Mouse (Mus musculus): ENCODE results near the gene Npnt. TPM values are rescaled to one million over a fixed set of nuclear protein-coding genes. Genes with fewer than 3 reads are reported as not detected.

The Npnt gene
- polyA plus RNA-seq, 1 experiment from 2014 or later, result 22.0 TPM

- no peak for ATAC-seq (ENCODE audit: low FRiP score)
- no peak overlapping the region for H3K27ac ChIP-seq
- no peak overlapping the region for H3K4me2 ChIP-seq (replicated peaks)
- no peaks in the 10 kb centered on the region for H3K27me3 ChIP-seq
- H3K36me3 ChIP-seq, result no peaks in the 10 kb centered on the region
- WGBS, result 92% methylated on average over 5 of the region's 5 CpGs
- H3K4me3 ChIP-seq, result no peak overlapping the region
- H3K4me1 ChIP-seq, result no peaks in the 10 kb centered on the region
- H3K9ac ChIP-seq, result no peak overlapping the region
- no peaks in the 10 kb centered on the region for H3K9me3 ChIP-seq (replicated peaks)
Observed at GRCm38 (mm10) chr3:132902921-132903320, 47.2 kb downstream of the Npnt start.

- ATAC-seq (ENCODE audit: low FRiP score), result no peak
- H3K36me3 ChIP-seq, result no peaks in the 10 kb centered on the region
- H3K9me3 ChIP-seq (replicated peaks), result no peaks in the 10 kb centered on the region
- no peak overlapping the region for H3K9ac ChIP-seq
- H3K27me3 ChIP-seq, result no peaks in the 10 kb centered on the region
- WGBS, result 76% methylated on average over 6 of the region's 6 CpGs
- no peak overlapping the region for H3K4me3 ChIP-seq
- no peaks in the 10 kb centered on the region for H3K4me1 ChIP-seq
- H3K27ac ChIP-seq, result no peak overlapping the region
- no peak overlapping the region for H3K4me2 ChIP-seq (replicated peaks)
Observed at GRCm38 (mm10) chr3:132902206-132902605, 47.9 kb downstream of the Npnt start.

- ATAC-seq (ENCODE audit: low FRiP score), result no peak
- no peak overlapping the region for H3K4me2 ChIP-seq (replicated peaks)
- H3K27ac ChIP-seq, result no peak overlapping the region
- no peaks in the 10 kb centered on the region for H3K9me3 ChIP-seq (replicated peaks)
- no peak overlapping the region for H3K4me3 ChIP-seq
- no peak overlapping the region for H3K9ac ChIP-seq
- H3K36me3 ChIP-seq, result no peaks in the 10 kb centered on the region
- no peaks in the 10 kb centered on the region for H3K4me1 ChIP-seq
- 88% methylated on average over 4 of the region's 4 CpGs for WGBS
- no peaks in the 10 kb centered on the region for H3K27me3 ChIP-seq
Observed at GRCm38 (mm10) chr3:132897891-132898290, 52.2 kb downstream of the Npnt start.

- 84% methylated on average over 5 of the region's 5 CpGs for WGBS
- ATAC-seq (ENCODE audit: low FRiP score), result no peak
- Histone ChIP-seq H3K27me3 (no peaks in the 10 kb centered on the region), H3K4me1 (no peaks in the 10 kb centered on the region), H3K4me3 (no peak overlapping the region), H3K4me2 (replicated peaks) (no peak overlapping the region), H3K9ac (no peak overlapping the region), H3K36me3 (no peaks in the 10 kb centered on the region), H3K9me3 (replicated peaks) (no peaks in the 10 kb centered on the region), H3K27ac (no peak overlapping the region)
Observed at GRCm38 (mm10) chr3:132897390-132897789, 52.7 kb downstream of the Npnt start.

GRCm38 (mm10) chr3:132894086-132894485, 56.0 kb downstream of the Npnt start:
- H3K4me2 ChIP-seq (replicated peaks), result no peak overlapping the region
- no peaks in the 10 kb centered on the region for H3K36me3 ChIP-seq
- H3K27me3 ChIP-seq, result no peaks in the 10 kb centered on the region
- H3K4me3 ChIP-seq, result no peak overlapping the region
- no peak for ATAC-seq (ENCODE audit: low FRiP score)
- no peaks in the 10 kb centered on the region for H3K9me3 ChIP-seq (replicated peaks)
- no peak overlapping the region for H3K27ac ChIP-seq
- no peak overlapping the region for H3K9ac ChIP-seq
- no peaks in the 10 kb centered on the region for H3K4me1 ChIP-seq
- WGBS, result 88% methylated on average over 7 of the region's 7 CpGs

GRCm38 (mm10) chr3:132893676-132894075, 56.4 kb downstream of the Npnt start:
- 86% methylated on average over 3 of the region's 3 CpGs for WGBS
- H3K4me3 ChIP-seq, result no peak overlapping the region
- no peak overlapping the region for H3K27ac ChIP-seq
- H3K9me3 ChIP-seq (replicated peaks), result no peaks in the 10 kb centered on the region
- no peaks in the 10 kb centered on the region for H3K27me3 ChIP-seq
- no peaks in the 10 kb centered on the region for H3K4me1 ChIP-seq
- H3K4me2 ChIP-seq (replicated peaks), result no peak overlapping the region
- H3K9ac ChIP-seq, result no peak overlapping the region
- no peaks in the 10 kb centered on the region for H3K36me3 ChIP-seq
- no peak for ATAC-seq (ENCODE audit: low FRiP score)

- H3K4me1 ChIP-seq, result no peaks in the 10 kb centered on the region
- no peak overlapping the region for H3K27ac ChIP-seq
- H3K4me2 ChIP-seq (replicated peaks), result no peak overlapping the region
- WGBS, result 83% methylated on average over 7 of the region's 7 CpGs
- H3K4me3 ChIP-seq, result no peak overlapping the region
- H3K27me3 ChIP-seq, result no peaks in the 10 kb centered on the region
- H3K36me3 ChIP-seq, result no peaks in the 10 kb centered on the region
- no peaks in the 10 kb centered on the region for H3K9me3 ChIP-seq (replicated peaks)
- no peak for ATAC-seq (ENCODE audit: low FRiP score)
- H3K9ac ChIP-seq, result no peak overlapping the region
Observed at GRCm38 (mm10) chr3:132893044-132893443, 57.0 kb downstream of the Npnt start.

- 92% methylated on average over 7 of the region's 7 CpGs for WGBS
- H3K4me1 ChIP-seq, result no peaks in the 10 kb centered on the region
- ATAC-seq (ENCODE audit: low FRiP score), result no peak
- H3K9ac ChIP-seq, result no peak overlapping the region
- H3K9me3 ChIP-seq (replicated peaks), result no peaks in the 10 kb centered on the region
- no peak overlapping the region for H3K27ac ChIP-seq
- no peak overlapping the region for H3K4me3 ChIP-seq
- H3K36me3 ChIP-seq, result no peaks in the 10 kb centered on the region
- no peak overlapping the region for H3K4me2 ChIP-seq (replicated peaks)
- H3K27me3 ChIP-seq, result no peaks in the 10 kb centered on the region
Observed at GRCm38 (mm10) chr3:132892481-132892880, 57.6 kb downstream of the Npnt start.

- Histone ChIP-seq H3K4me2 (replicated peaks) (no peak overlapping the region), H3K27me3 (no peaks in the 10 kb centered on the region), H3K4me1 (no peaks in the 10 kb centered on the region), H3K36me3 (no peaks in the 10 kb centered on the region), H3K9me3 (replicated peaks) (no peaks in the 10 kb centered on the region), H3K9ac (no peak overlapping the region), H3K4me3 (no peak overlapping the region), H3K27ac (no peak overlapping the region)
- no peak for ATAC-seq (ENCODE audit: low FRiP score)
- WGBS, result 93% methylated on average over 16 of the region's 16 CpGs
Observed at GRCm38 (mm10) chr3:132887074-132887848, 62.8 kb downstream of the Npnt start.

- Histone ChIP-seq H3K36me3 (no peaks in the 10 kb centered on the region), H3K9ac (no peak overlapping the region), H3K4me2 (replicated peaks) (no peak overlapping the region), H3K4me3 (no peak overlapping the region), H3K27me3 (no peaks in the 10 kb centered on the region), H3K4me1 (no peaks in the 10 kb centered on the region), H3K9me3 (replicated peaks) (no peaks in the 10 kb centered on the region), H3K27ac (no peak overlapping the region)
- no peak for ATAC-seq (ENCODE audit: low FRiP score)
- WGBS, result 91% methylated on average over 6 of the region's 6 CpGs
Observed at GRCm38 (mm10) chr3:132886419-132887050, 63.6 kb downstream of the Npnt start.

- WGBS, result 82% methylated on average over 10 of the region's 10 CpGs
- Histone ChIP-seq H3K9ac (no peak overlapping the region), H3K36me3 (no peaks in the 10 kb centered on the region), H3K27ac (no peak overlapping the region), H3K4me2 (replicated peaks) (no peak overlapping the region), H3K4me1 (peaks cover 4% of the 10 kb centered on the region; the same call in 1 of the 2 replicates), H3K27me3 (no peaks in the 10 kb centered on the region), H3K9me3 (replicated peaks) (no peaks in the 10 kb centered on the region), H3K4me3 (no peak overlapping the region)
- ATAC-seq (ENCODE audit: low FRiP score), result no peak
Observed at GRCm38 (mm10) chr3:132884459-132884858, 65.6 kb downstream of the Npnt start.

- Histone ChIP-seq H3K4me1 (peaks cover 4% of the 10 kb centered on the region; the same call in 1 of the 2 replicates), H3K4me3 (no peak overlapping the region), H3K9me3 (replicated peaks) (no peaks in the 10 kb centered on the region), H3K27ac (no peak overlapping the region), H3K27me3 (no peaks in the 10 kb centered on the region), H3K9ac (no peak overlapping the region), H3K36me3 (no peaks in the 10 kb centered on the region), H3K4me2 (replicated peaks) (no peak overlapping the region)
- ATAC-seq (ENCODE audit: low FRiP score), result no peak
- WGBS, result 87% methylated on average over 9 of the region's 9 CpGs
Observed at GRCm38 (mm10) chr3:132883256-132883655, 66.8 kb downstream of the Npnt start.

- no peak overlapping the region for H3K4me2 ChIP-seq (replicated peaks)
- WGBS, result 62% methylated on average over 9 of the region's 9 CpGs
- no peak overlapping the region for H3K4me3 ChIP-seq
- no peaks in the 10 kb centered on the region for H3K9me3 ChIP-seq (replicated peaks)
- H3K4me1 ChIP-seq, result peaks cover 4% of the 10 kb centered on the region; the same call in 1 of the 2 replicates
- no peaks in the 10 kb centered on the region for H3K27me3 ChIP-seq
- H3K36me3 ChIP-seq, result no peaks in the 10 kb centered on the region
- H3K27ac ChIP-seq, result no peak overlapping the region
- ATAC-seq (ENCODE audit: low FRiP score), result no peak
- H3K9ac ChIP-seq, result no peak overlapping the region
Observed at GRCm38 (mm10) chr3:132880826-132881225, 69.3 kb downstream of the Npnt start.
